Mouse (Mus musculus) c-Kit-negative CD71-positive TER-119-positive erythroid progenitor cells, embryonic 14.5 days (primary cell): ENCODE data around the gene 4930579G24Rik.

ENCODE experiments used
- DNase-seq: peaks from one replicate; pipeline ENCODE4 v3.0.0-alpha.2; 2013; ENCODE audit warnings: low read depth, low spot score

4930579G24Rik gene

DNA sequence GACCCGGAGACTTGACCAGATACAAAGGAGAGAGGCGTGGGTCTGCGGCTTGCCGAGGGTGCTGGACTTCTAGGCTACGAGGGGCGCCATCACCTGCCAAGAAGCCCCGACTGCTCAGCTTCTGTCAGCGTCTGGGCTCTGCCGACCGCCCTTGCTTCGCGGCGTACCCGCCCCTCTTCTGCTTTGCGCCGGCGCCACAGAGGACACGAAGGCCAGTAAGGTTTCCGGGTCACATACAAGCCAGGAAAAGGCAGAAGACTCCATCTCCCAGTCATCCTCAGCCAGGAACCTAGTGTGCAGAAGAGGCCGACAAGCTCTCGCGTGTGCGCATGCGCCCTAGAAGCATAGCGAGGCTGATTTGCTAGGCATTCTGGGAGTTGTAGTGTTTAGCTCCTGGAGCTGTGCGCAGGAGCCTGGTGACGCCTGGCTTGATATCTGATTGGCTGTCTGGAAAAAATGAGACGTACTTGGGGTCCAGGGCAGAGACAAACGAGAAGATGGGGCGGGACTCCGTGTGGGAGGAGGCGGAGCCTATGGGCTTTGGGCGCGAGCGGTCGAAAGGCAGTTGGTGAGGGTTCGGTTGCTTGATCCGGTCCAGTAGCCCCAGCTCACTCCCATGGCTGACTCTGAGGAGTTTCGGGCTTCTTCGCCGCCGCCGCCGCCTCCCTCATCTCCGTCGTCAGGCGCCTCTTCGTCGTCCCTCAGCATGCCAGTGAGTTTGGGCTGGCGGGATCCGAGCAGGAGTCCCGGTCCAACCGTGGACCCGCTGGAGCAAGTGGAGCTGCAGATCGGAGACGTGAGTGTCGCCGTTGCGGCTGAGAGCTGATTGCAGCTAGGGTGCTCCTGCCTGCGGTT lies at the start of gene 4930579G24Rik:
Gene 4930579G24Rik, plus strand, starts transcription at position 519 of the 855 bp plus-strand sequence.
- DNase-seq = peak; percentile 95

GRCm38 (mm10) chr3:79579891-79580575 lies 48.8 kb upstream of the 4930579G24Rik start:
- DNase-seq = peak; percentile 73

DNA sequence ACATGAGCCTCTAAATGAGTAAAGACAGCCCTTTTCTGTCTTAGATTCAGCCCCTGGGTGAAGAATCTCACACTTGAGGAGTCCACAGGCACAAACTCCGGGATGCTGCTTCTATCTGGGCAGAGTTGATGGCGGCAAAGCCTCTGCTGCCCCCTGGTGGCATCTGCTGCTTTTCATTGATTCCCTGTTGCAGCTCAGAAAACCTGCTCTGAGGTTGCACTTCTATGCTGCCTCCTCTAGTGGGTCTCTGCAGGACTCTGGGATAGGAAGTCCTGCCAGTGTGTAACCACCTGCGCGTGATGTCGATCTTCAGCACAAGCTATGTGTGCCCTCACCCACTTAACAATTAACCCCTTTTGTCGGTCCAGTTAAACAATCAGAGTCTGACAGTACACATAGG lies 42.1 kb upstream of the 4930579G24Rik start:
- DNase-seq = peak; percentile 79

DNA sequence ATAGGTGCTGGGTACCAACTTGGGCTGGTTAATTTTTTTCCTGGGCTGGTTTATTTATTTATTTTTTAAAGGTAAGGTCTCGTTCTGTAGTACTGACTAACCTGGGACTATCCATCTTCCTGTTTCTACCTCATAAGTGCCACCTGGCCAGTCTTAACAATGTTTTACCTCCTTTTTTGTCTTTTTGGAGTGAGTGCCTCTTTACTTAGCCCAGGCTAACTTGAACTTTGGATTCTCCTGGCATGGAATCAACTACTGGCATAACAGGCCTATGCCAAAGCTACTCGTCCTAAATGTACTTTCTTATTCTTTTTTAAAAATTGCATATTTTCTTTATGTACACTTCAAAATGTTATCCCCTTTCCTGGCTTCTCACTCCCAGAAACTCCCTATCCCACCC lies 39.2 kb upstream of the 4930579G24Rik start:
- DNase-seq = no peak

- peak; percentile 74 for DNase-seq
These were observed 37.8 kb upstream of the 4930579G24Rik start, which contains the start of gene Ppid for GRCm38 (mm10) chr3:79590863-79591792. TSS of gene Ppid (plus strand) at chr3:79591342.

DNA sequence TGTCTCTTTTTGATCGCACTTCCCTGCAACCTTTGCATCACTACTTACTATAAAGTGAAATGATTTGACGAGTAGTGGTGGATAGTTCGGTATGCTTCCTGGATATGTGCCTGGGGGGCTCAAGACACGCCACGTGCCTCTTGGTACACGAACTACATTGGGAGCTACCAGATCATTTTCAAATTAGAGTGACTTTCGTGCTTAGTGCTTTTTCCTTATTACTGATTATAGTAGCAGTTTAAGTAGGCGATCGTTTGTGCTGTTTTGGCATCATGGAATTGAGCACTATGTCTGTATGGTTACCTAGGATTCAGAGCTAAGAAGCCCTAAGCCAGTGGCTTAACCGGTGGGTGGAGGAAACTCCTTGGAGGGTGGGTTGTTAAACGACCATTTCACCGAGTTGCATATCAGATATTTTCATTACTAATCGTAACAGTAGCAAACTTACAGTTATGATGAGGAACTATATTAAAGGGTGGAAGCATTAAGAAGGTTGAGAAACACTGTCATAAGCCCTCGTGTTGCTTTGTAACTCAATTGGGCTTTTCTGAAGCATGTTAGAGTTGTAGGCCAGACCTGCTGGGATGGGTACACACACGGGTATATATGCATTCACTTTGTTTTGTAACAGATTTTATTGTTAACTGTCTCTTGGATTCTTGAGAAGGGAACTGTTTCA lies 36.9 kb upstream of the 4930579G24Rik start:
- no peak for DNase-seq

DNA sequence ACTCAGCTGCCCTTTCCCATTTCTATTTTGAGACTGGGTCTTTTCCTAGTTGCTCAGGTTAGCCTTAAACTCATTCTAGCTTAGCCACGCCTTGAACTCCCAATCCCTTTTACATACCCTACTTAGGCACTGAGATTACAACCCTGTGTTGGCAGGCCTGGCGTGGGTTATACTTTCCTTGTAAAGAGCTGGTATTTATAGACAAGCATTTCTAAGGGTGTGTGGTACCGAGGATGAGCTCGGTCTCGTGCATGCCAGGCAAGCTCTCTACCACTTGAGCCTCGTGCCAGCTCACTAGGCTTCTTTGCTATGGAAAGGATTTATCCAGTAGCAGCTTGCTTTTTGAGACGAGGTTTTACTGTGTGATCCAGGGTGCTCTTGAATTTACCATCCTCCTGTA lies 33.4 kb upstream of the 4930579G24Rik start:
- no peak for DNase-seq

- no peak for DNase-seq
These were observed 19.0 kb upstream of the 4930579G24Rik start for GRCm38 (mm10) chr3:79609886-79610285.

DNA sequence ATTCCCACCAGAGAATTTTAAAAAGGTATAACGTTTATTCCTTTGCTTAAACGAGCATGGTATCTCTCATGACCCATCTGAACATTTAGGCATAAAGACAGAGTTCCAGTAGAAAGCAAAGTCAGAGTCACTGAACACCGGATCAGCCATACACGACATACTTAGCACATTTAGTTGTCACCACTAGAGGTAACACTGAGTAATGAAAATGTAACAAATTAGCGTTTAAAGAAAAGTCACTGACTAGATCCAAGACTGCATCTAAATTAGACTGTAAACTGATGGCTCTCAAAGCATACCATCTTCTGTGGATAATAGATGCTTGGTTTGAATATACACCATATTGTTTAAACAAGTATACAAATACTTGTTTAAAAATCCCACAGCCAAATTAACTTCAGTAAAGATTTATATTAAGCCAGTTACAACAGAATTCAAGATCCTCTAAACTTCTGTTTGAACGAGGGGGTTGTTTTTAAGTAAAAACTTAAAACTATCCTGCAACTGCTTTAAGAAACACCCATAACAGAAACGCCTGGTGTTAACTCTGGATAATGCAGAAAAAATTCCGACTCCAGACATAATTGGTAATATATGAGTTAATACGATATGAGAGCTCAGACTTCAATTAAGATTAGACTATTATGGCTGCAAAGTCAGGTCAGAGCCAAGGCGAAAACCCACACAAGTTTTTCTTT lies 1.2 kb upstream of the 4930579G24Rik start:
- peak; percentile 29 for DNase-seq

DNA sequence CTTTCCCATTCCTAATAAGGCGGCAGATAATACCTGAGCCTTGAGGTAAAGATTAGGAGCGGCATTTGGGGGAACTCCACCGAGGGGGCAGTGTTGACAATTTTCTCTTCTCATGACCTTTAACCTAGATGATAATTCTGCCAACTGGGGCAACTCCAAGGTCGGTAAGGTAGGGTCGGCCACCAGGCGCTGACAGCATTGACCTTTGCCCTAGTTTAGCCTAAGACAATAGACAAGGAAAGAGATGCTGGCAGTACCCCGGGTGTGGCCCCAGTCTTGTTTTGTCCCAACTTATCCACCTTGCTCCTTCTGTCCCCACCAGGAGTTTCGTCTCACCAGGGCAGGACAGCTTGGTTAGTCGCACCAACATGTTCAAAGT lies 708 bp upstream of the 4930579G24Rik start:
- DNase-seq = peak; percentile 49

DNA sequence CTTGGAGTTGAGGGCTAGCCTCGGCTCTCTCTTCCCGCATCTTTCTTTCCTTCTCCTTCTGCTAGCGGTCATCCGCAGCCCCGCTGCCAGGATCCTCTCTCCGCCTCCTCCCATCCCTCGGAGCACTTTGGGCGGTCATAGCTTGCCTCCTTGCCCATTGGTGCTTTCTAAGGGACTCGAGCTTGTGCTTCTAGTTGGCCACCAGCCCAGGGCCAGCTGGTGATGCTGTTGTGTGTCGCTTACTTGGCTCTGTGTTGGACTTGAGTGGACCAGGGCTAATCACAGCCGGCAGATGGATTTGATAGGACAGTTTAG lies 494 bp downstream of the 4930579G24Rik start, which contains the start of gene Etfdh:
Gene Etfdh, minus strand, starts transcription at position 85 of the 315 bp plus-strand sequence.
- DNase-seq = peak; percentile 54

- DNase-seq = no peak
These were observed 23.2 kb downstream of the 4930579G24Rik start for GRCm38 (mm10) chr3:79652129-79652528.

DNA sequence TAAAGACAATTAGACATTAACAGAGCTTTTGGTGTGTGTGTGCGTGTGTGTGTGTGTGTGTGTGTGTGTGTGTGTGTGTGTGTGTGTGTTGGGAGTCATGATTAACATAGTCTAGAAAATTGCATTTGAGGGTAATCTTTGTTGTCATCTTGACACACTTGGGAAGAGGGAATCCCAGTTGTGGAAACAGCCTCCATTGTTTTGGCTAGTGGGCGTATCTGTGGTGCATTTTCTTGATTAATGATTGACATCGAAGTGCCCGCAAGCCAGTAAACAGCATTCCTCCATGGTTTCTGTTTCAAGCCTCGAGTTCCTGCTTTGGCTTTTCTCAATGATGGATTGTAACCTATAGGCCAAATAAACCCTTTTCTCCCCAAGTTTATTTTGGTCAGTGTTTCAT lies 27.8 kb downstream of the 4930579G24Rik start:
- no peak for DNase-seq

DNA sequence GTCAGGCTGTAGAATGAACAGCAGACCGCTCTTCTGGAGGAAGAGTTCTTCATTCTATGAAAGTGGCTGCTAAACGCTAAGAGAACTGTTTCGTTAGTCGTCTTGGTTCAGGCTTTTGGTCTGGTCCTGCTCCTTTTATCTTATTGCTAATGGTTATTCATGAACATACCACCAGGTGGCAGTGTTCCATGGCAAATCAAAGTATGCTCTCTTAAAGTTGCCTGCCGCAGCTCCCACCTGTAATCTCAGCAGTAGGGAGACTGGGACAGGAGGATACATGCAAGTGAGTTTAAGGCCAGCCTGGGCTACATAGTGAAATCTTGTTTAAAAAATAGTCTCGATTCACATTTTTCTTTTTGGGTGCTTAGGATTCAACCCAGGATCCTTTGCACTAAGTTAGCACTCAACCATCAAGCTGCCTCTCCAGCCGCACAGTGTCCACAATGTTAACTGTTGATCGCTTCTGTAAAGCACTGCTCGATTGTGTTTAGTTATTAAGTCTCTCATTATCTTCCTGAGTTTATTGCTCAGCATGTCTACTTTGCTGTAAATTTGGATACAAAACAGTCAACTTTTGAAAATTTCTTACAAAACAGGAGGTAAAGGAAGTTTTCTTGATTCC lies 36.0 kb downstream of the 4930579G24Rik start:
- peak; percentile 42 for DNase-seq

DNA sequence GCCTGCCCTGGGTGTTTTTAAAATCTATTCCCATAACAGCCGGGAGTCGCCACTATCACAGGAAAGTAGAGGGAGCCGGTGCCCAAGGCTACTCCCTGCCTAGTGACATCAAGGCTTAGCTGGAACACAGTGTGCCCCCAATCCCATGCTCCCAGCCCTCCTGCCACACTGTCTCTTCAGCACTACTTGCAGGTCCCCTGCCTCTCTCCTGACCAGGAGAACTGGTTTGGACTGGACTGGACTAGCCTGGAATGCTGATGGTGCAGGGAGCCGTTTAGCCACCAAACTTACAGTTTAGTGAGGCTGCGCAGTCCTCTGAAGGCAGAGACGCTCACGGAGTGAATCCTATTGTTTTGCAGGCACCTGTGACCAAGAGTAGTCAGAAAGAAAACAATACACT lies 41.7 kb downstream of the 4930579G24Rik start:
- DNase-seq = no peak

DNA sequence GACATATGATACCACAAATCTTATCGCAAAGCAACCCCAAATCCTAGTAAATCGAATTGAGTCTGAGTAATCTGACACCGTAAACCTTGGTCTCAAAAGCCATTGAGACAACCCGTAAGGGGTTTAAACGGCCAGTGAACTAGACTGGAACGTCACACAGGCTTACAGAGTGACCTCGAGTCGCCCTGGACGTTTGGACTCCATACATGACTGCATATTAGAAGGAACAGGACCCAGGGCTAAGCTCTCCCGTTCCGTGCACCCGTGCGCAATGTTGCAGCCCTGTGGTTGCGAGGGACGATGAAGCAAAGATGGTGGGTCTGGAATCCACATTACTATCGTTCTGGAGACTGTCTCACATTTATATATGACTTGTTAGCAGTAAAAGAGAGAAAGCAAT lies 43.3 kb downstream of the 4930579G24Rik start:
- no peak for DNase-seq

- peak; percentile 60 for DNase-seq
These were observed 44.2 kb downstream of the 4930579G24Rik start for GRCm38 (mm10) chr3:79673082-79673481.

DNA sequence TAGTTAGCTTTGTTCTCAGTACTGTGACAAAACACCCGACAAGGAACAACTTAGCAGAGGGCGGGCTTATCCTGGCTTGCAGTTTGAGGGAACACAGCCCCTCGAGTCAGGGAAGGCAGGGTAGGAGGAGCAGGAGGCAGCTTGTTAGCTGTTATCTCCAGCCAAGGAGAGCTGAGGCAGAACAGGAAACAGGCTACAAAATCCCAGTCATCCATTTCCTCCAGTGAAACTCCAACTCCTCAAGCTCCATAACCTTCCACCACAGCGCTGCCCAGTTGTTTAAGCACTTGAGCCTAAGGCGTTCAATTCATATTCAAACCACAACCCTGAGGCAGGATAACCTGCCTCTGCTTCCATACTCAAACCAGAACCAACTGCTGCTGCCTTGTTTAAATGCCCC lies 45.8 kb downstream of the 4930579G24Rik start:
- no peak for DNase-seq

GRCm38 (mm10) chr3:79676411-79676810 lies 47.5 kb downstream of the 4930579G24Rik start:
- no peak for DNase-seq
